Mouse (Mus musculus): Measurements from ENCODE around the gene Ces4a.

GRCm38 (mm10) chr8:105093992-105094391, 37.6 kb upstream of the Ces4a start:
- no peak for TF ChIP-seq POLR2A (IDR thresholded peaks at IDR 0.05; ENCODE audit: borderline replicate concordance, extremely low read depth, low read depth, low read length)
- TF ChIP-seq CTCF (IDR thresholded peaks at IDR 0.05; ENCODE audit: insufficient read depth, low read length): no peak

Data from lung, adult 2 months (tissue).